Mouse (Mus musculus) CD4-positive naive resting alpha-beta T cell, adult 76 days (primary cell): ENCODE measurements around the gene Bcar3. TPM values are rescaled to one million over a fixed set of nuclear protein-coding genes. Genes with fewer than 3 reads are reported as not detected.

ENCODE experiments used
- total RNA-seq: library from RNA; stranded (reverse); gene quantifications from one replicate; pipeline ENCODE4 v1.2.4, GENCODE M21; 2023

Gene Bcar3
- total RNA-seq: 15.6 TPM

GRCm38 (mm10) chr3:122293954-122294850 lies at the start of gene Bcar3:
Bcar3 (plus strand) TSS chr3:122294136.

GRCm38 (mm10) chr3:122245215-122245877 lies 48.6 kb upstream of the Bcar3 start, which contains the start of gene Gclm:
Gclm (plus strand) TSS chr3:122245557.

GRCm38 (mm10) chr3:122274241-122275024 lies 19.5 kb upstream of the Bcar3 start, which contains the start of gene Dnttip2:
Dnttip2 (plus strand) TSS chr3:122274388.

Other genes starting within 250 kb of the Bcar3 start
- gene Abca4, start 249.7 kb upstream of the Bcar3 start, total RNA-seq: not detected
- gene Gclm, start 48.6 kb upstream of the Bcar3 start, total RNA-seq: 41.4 TPM
- 118 TPM for gene Dnttip2, start 19.7 kb upstream of the Bcar3 start, total RNA-seq